Mouse (Mus musculus) kidney, adult 2 months (tissue): Measurements from ENCODE around the gene Dapl1. TPM values are rescaled to one million over a fixed set of nuclear protein-coding genes. Genes with fewer than 3 reads are reported as not detected.

Experiments
- DNase-seq: peaks from one replicate; pipeline ENCODE4 v3.0.0; 2021
- H3K27ac ChIP-seq: fragments of 200-500 bp; 2 replicates; pipeline ENCODE4 v1.5.1; 2012; ENCODE audit warnings: low read depth, low read length, control low read depth, inconsistent platforms; ENCODE audit not compliant: insufficient read depth
- H3K27me3 ChIP-seq: fragments of 200-500 bp; replicated peaks from 2 replicates; pipeline ENCODE4 v1.6.1; 2012; ENCODE audit warnings: mild to moderate bottlenecking, moderate library complexity, low read length, inconsistent platforms; ENCODE audit not compliant: control insufficient read depth, insufficient read depth
- H3K36me3 ChIP-seq: fragments of 200-500 bp; 2 replicates; pipeline ENCODE4 v1.6.1; 2012; ENCODE audit warnings: mild to moderate bottlenecking, moderate library complexity, low read length, inconsistent platforms; ENCODE audit not compliant: control insufficient read depth, insufficient read depth
- H3K4me1 ChIP-seq: fragments of 200-500 bp; 2 replicates; pipeline ENCODE4 v1.6.1; 2011; ENCODE audit warnings: low read length; ENCODE audit not compliant: control insufficient read depth, insufficient read depth
- H3K4me3 ChIP-seq: fragments of 200-500 bp; 2 replicates; pipeline ENCODE4 v1.5.1; 2011; ENCODE audit warnings: mild to moderate bottlenecking, low read depth, low read length, control low read depth; ENCODE audit not compliant: insufficient read depth
- CTCF ChIP-seq: fragments of 200-500 bp; conservative IDR thresholded peaks from 2 replicates; pipeline ENCODE4 v1.5.1; 2011; ENCODE audit warnings: low read depth, mild to moderate bottlenecking, control low read depth, low read length, moderate library complexity, mixed read lengths; ENCODE audit not compliant: insufficient read depth, insufficient read length
- POLR2A ChIP-seq: fragments of 200-500 bp; IDR thresholded peaks from one replicate; pipeline ENCODE4 v1.6.1; 2011; ENCODE audit warnings: low read depth, low read length, control low read depth
- WGBS: fragments of 180-500 bp; shearing (Covaris S2); methylation state at CpG from one replicate; pipeline ENCODE4 v1.1.7; 2018; 5-methylcytosine and 5-hydroxymethylcytosine counted together
- polyA plus RNA-seq: library from polyadenylated mRNA; depleted of rRNA; stranded (reverse); fragments of >200 nt; gene quantifications from 2 replicates; pipeline ENCODE4 v1.2.3, GENCODE M21; 2012

The Dapl1 gene
- polyA plus RNA-seq, 1 experiment = 1.3 TPM

DNA sequence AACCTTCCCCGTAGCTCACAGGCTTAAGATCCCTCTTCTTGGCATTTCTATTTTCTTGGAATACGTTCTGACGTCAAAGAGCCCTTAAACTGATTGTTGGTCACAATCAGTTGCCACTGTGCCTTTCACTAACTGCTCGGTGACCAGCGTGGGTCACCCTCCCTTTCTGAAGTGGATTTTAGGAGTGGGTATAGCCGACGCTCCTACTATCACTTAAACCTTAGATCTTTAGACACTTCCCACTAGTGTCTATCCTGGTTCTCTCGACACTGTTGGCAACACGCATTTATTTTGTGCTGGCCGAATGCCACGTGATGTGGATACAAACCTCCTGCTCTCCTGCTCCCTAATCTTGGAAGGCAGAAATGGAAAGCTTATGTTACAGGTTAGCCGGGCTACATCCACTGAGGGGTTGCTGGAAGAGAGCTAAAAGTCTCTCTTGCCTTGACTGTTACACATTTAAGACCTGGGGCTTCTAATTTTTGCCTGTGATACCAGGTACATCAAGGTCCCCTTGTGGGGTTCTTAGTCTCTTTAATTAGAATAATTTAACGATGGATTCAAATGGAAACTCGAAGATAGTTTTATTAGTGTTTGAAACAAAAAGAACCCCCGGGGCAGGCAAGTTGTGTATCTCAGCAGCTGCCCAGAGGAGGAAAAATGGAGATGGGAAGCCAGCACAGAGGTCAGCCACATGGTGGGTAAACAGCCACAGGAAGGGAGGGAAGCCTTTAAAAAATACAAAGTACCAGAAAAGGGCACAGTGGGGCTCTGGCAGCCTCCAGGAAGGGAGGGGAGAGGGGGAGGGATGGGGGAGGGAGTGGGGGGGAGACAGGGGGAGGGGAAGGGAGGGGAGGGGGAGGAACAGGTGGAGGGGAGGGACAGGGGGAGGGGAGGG, 13.2 kb upstream of the Dapl1 start:
- no peak overlapping the region for H3K4me3 ChIP-seq
- no peaks in the 10 kb centered on the region for H3K4me1 ChIP-seq
- peak overlapping the region; percentile 63 for H3K27ac ChIP-seq
- TF ChIP-seq CTCF (no peak), POLR2A (no peak)
- WGBS = 56% methylated on average over 15 of the region's 15 CpGs
- H3K27me3 ChIP-seq = no peaks in the 10 kb centered on the region
- no peaks in the 10 kb centered on the region for H3K36me3 ChIP-seq
- DNase-seq = no peak

GRCm38 (mm10) chr2:59474336-59474735, 10.1 kb upstream of the Dapl1 start:
- DNase-seq = no peak
- Histone ChIP-seq H3K36me3 (no peaks in the 10 kb centered on the region), H3K4me1 (no peaks in the 10 kb centered on the region), H3K4me3 (no peak overlapping the region), H3K27ac (no peak overlapping the region), H3K27me3 (no peaks in the 10 kb centered on the region)
- TF ChIP-seq POLR2A = no peak
- TF ChIP-seq CTCF = no peak
- 91% methylated on average over 4 of the region's 4 CpGs for WGBS

- H3K27ac ChIP-seq = no peak overlapping the region
- DNase-seq = no peak
- no peak overlapping the region for H3K4me3 ChIP-seq
- no peaks in the 10 kb centered on the region for H3K27me3 ChIP-seq
- peaks cover 3% of the 10 kb centered on the region; the same call in 1 of the 2 replicates for H3K4me1 ChIP-seq
- TF ChIP-seq CTCF (no peak), POLR2A (no peak)
- 80% methylated on average over 2 of the region's 2 CpGs for WGBS
- H3K36me3 ChIP-seq = no peaks in the 10 kb centered on the region
Observed at GRCm38 (mm10) chr2:59485080-59485479, 627 bp downstream of the Dapl1 start.

- no peak for DNase-seq
- no peak overlapping the region for H3K4me3 ChIP-seq
- H3K36me3 ChIP-seq = no peaks in the 10 kb centered on the region
- TF ChIP-seq POLR2A = no peak
- no peak for TF ChIP-seq CTCF
- WGBS = 52% methylated on average over 4 of the region's 4 CpGs
- H3K4me1 ChIP-seq = peaks cover 3% of the 10 kb centered on the region; the same call in 1 of the 2 replicates
- H3K27ac ChIP-seq = no peak overlapping the region
- H3K27me3 ChIP-seq = no peaks in the 10 kb centered on the region
Observed at GRCm38 (mm10) chr2:59485657-59486056, 1.2 kb downstream of the Dapl1 start.

DNA sequence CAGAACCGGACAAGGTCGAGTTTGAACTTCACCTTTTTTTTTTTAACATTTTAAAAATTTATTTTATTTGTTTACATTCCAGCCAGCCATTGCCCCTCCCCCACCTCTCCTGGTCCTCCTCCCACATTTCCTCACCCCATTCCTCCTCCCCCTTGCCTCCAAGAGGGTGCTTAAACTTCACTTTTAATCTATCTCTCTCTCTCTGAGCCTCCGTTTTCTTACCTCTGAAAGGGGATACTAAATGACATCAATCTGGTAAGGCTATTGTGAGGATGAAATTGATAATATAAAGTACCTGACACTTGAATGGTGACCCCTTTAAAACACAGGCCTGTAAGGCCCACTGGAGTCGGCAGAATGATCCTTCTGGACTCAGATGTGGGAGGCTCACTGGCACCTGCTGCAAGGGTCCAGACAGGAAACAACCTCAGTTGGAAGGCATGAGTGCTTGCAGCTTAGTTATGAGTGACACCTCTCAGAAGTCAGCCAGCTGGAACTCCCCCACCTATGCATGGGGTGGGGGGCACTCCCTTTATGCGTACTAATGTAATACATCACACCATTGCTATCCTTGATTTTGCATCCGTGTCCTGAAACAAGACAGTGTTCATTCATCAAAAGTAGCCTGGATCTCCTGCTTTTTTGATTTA, 1.9 kb downstream of the Dapl1 start:
- no peak for TF ChIP-seq CTCF
- TF ChIP-seq POLR2A = no peak
- H3K4me1 ChIP-seq = peaks cover 3% of the 10 kb centered on the region; the same call in 1 of the 2 replicates

GRCm38 (mm10) chr2:59488235-59488634, 3.8 kb downstream of the Dapl1 start:
- WGBS = 71% methylated on average over 2 of the region's 2 CpGs
- no peaks in the 10 kb centered on the region for H3K27me3 ChIP-seq
- H3K36me3 ChIP-seq = no peaks in the 10 kb centered on the region
- no peak overlapping the region for H3K4me3 ChIP-seq
- H3K4me1 ChIP-seq = peaks cover 3% of the 10 kb centered on the region; the same call in 1 of the 2 replicates
- H3K27ac ChIP-seq = no peak overlapping the region
- DNase-seq = no peak
- TF ChIP-seq POLR2A (no peak), CTCF (no peak)

More for the DNA sequence above, 1.9 kb downstream of the Dapl1 start:
- Histone ChIP-seq H3K27ac (no peak overlapping the region), H3K4me3 (no peak overlapping the region), H3K36me3 (no peaks in the 10 kb centered on the region), H3K27me3 (no peaks in the 10 kb centered on the region)
- 61% methylated on average over 6 of the region's 6 CpGs for WGBS
- DNase-seq = no peak

DNA sequence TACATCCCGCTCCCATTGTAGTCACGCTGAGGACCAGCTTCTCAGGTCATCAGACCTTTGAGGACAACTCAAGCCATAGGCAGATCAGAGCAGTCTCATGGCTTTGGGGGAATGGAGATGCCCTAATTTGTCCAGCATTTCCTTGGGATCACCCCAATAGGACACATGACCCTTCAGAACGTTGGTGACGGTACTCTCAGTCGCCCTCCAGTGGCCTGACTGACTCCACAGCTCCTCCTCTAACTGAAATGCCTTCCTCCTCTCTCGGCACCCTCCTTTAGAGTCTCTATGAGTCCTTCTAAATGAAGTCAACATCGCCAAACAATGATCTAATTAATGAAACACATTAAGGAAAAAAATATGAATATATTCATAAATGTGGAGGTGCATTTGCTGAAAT, 5.9 kb downstream of the Dapl1 start:
- TF ChIP-seq CTCF (peak; percentile 51), POLR2A (no peak)
- Histone ChIP-seq H3K27me3 (no peaks in the 10 kb centered on the region), H3K36me3 (no peaks in the 10 kb centered on the region), H3K4me3 (no peak overlapping the region), H3K4me1 (no peaks in the 10 kb centered on the region), H3K27ac (no peak overlapping the region)
- 80% methylated on average over 7 of the region's 7 CpGs for WGBS
- DNase-seq = no peak
